19 mouse cellular contexts compared by ENCODE assay signal in genomic region chr4:23275203-23275602, GRCm38 (mm10).
DNase-seq lines count a peak whose midpoint lies in the region; ATAC-seq lines count a peak whose summit lies in the region.
"Had no signal": no experiment of that assay in that cellular context is flagged by ENCODE, and none has a peak within 500 bp of the region (broad histone marks: within the 10 kb centered on the region; RNA-seq: fewer than 3 reads in every experiment).

No protein-coding gene starts in this region.

- intact Hi-C loops in heart, postnatal 10 days (cut with DNase I): no loop called here

- ATAC-seq in monocyte, adult 5-6 weeks (replicated peaks; ENCODE audit: insufficient number of reproducible peaks, low FRiP score, low TSS enrichment, poor library complexity, severe bottlenecking): no peak
- ATAC-seq: CD4-positive, CD25-positive, alpha-beta regulatory T cell, adult 4 months; forebrain, embryonic 14.5 days; forebrain, postnatal 0 days; intestine, postnatal 0 days had no signal

- peak; percentile 20 for DNase-seq in adrenal gland, adult 8-10 months
- no peak for DNase-seq in adrenal gland, postnatal 4 days (ENCODE audit: low spot score in 2 of 2)
- DNase-seq in heart, postnatal 10 days: peak; percentile 20 to 38
- no peak for DNase-seq in heart, adult 9 months (ENCODE audit: low spot score in 2 of 2)
- DNase-seq in adrenal gland, postnatal 14 days: peak; percentile 26
- DNase-seq: cerebellum, adult 11-12 months; cerebellum, adult 8-10 months; cerebellum, postnatal 10 days; cerebellum, postnatal 36 days; embryo, embryonic 11 days; forebrain, postnatal 0 days; gastrocnemius, adult 2 months; gastrocnemius, postnatal 14 days; heart, adult 18-20 months; kidney, adult 2 months had no signal

Comparison
In these comparisons a context has a peak if more than half of its experiments do, and no peak if none do; other contexts are left out.
1. DNase-seq: peak in adrenal gland, adult 8-10 months (single experiment), heart, postnatal 10 days (2 of 2) and adrenal gland, postnatal 14 days (single experiment); none in adrenal gland, postnatal 4 days (0 of 2) and heart, adult 9 months (0 of 2).